Mouse (Mus musculus) ES-CJ7 (cell line): Measurements from ENCODE around the gene Men1.
A peak's percentile ranks its signal among the peaks of the same experiment; 100 is the strongest.

ENCODE experiments used
- DNase-seq: peaks from one replicate; pipeline ENCODE4 v3.0.0; 2011; ENCODE audit warnings: low read depth, low spot score

Gene Men1

DNA sequence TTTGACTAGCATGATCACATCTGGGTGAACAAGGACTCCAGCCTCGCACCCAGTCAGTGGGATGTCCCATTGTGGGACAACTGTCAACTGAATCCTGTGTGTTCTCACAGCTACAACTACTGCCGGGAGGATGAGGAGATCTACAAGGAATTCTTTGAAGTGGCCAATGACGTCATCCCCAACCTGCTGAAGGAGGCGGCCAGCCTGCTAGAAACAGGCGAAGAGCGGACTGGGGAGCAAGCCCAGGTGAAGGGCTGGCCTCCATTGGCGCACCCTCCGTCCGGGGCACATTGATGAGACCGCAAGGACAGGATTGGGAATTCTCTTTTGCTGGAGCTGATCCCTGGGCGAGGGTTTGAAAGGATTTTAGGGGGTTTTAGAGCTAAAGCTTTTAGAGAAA lies 3.9 kb downstream of the Men1 start:
- DNase-seq = no peak

DNA sequence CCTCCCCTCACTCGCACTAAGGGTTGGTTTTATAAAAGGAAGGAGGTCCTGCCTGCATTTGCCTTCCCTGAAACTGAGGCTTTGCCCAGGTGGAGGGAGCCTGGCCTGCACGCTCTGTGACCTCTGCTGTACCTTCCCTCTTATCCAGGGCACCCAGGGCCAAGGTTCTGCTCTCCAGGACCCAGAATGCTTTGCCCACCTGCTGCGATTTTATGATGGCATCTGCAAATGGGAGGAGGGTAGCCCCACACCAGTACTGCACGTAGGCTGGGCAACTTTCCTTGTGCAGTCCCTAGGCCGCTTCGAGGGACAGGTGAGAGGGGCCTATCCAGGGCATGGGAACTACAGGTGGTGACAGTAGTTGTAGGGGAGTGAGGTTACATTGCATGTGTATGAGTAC lies 4.4 kb downstream of the Men1 start:
- DNase-seq = no peak

DNA sequence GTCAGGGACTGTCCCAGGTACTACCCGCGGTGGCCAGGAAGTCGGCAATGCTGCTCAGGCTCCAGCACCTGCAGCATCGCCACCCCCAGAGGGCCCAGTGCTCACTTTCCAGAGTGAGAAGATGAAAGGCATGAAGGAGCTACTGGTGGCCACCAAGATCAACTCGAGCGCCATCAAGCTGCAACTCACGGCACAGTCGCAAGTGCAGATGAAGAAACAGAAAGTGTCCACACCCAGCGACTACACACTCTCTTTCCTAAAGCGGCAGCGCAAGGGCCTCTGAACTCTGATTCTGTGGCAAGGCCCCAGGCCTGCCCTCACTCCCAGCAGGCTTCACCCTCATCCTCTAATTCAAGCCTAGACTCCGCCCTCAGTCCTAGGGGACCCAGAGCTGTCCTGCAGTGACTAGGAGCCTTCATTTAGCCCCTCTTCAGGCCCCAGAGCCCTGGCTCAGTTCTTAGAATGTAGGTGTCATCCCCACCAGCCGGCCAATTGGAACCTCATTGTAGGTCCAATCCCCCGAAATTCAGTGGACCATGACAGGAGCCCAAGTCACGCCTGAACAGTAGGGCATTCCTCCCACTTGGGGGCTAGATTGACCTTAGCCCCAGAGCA lies 5.2 kb downstream of the Men1 start:
- DNase-seq = peak; percentile 75

DNA sequence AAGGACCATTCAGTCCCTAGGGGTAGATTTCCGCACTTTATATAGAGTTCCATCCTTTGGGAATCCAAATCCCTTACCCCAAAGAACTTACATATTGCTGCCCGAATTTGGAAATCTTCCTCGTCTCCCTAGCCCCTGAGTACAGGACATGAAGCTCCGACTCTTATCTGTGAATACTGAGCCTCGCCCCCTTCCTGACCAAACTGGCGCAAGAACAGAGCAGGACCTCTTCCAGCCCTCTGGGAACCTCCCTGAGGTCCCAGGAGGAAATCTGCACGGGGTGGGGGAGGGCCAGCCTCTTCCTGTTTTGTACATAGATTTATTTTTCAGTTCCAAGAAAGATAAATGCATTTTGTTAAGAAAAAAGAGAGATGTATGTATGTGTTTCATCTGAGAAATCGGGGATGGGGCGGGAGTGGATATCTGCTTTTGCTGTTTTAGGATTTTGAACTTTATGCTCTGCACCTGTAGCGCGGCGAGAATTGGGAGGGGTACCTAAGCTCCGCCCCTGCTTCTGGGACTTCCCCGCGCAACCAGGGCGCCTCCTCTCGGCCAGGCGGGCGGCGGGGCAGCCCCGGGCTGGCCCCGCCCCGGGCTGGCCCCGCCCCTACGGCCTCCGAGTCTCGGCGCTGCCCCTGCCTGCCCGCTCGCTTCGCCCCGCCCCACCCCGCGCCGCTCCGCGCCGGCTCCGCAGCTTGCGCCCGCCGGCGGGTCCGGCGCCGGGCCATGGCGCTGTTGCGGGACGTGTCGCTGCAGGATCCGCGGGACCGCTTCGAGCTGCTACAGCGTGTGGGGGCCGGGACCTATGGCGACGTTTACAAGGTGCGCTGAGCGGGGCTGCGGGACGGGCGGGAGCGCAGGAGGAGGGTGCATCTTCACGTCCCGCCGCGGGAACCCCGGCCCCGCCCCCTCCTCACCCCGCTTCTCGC lies 6.0 kb downstream of the Men1 start, which contains the start of gene Map4k2:
Gene Map4k2 (plus strand): TSS at position 612 of the 929 bp plus-strand sequence.
- DNase-seq = peak; percentile 71

DNA sequence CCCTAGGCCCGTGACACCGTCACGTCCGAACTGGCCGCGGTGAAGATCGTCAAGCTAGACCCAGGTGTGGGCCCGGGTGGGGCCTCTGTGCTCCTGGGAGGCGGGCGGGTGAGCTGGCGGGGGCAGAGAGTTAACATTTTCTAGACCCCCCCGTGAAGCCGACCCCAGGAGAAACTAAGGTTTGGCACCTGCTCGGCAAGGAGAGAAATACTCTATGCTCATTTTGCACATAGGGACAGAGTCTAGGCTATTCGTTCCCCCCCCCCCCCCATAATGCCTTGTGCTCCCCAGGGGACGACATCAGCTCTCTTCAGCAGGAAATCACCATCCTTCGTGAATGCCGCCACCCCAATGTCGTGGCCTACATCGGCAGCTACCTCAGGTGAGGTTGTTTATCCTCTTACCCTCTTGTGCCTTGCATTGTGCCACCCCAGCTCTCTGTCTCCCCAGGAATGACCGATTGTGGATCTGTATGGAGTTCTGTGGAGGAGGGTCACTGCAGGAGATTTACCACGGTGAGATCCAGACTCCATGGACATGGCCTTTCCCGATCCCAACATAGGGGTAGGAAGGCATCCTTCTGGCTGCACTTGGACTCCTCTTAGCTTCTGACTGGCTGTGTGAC lies 6.8 kb downstream of the Men1 start:
- no peak for DNase-seq

DNA sequence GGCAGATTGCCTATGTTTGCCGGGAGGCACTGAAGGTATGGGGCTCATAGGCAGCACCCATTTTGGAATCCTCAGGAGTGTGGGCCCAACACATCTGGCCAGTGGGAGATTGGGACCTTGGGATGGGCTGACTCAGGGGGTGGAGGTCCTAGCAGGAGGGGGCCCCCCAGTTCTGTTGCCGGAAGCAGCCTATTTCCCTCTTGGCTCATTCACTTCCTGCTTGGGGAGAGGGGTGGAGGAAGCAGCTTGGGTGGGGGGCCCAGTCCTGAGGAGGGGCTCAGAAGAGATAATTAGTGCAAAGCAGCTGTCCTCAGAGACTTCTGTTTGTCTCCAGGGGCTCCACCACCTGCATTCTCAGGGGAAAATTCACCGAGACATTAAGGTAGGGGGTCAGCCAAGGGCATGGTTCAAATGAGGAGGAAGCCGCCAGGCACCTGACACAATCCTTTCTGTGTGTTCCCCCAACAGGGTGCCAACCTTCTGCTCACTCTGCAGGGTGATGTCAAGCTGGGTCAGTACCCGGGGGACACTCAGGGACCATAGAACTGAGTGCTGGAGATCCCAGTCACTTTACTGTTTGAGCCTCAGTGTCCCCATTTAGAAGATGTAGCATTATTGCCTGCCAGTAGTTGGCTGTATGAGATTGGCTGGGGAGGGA lies 7.6 kb downstream of the Men1 start:
- DNase-seq = no peak

DNA sequence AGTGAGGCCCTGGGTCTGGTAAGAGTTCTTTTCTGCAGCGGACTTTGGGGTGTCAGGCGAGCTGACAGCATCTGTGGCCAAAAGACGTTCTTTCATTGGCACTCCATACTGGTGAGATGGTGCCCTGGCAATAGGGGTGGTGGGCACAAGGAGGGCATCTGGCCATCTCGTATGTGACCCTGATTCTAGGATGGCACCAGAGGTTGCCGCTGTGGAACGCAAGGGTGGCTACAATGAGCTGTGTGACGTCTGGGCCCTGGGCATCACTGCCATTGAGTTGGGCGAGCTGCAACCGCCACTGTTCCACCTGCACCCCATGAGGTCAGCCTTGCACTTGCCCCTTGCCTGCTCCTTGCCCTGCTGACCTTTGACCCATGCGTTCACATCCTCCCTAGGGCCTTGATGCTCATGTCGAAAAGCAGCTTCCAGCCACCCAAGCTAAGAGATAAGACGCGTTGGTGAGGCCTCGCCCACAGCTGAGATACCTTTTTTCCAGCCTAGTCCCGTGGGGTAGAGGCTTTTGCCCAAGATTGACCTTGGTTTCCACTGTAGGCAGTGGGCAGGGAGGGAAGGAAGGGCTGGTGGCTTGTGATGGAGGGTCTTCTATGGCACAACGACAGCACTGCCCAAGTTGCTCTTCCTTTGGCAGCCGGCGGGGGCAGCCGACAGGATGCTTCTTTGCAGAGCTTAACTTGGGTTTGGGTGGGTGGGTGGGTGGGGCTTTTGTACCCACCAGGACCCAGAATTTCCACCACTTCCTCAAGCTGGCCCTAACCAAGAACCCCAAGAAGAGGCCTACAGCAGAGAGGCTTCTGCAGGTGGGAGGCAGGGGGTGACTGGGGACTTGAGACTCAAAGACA lies 8.5 kb downstream of the Men1 start:
- no peak for DNase-seq

DNA sequence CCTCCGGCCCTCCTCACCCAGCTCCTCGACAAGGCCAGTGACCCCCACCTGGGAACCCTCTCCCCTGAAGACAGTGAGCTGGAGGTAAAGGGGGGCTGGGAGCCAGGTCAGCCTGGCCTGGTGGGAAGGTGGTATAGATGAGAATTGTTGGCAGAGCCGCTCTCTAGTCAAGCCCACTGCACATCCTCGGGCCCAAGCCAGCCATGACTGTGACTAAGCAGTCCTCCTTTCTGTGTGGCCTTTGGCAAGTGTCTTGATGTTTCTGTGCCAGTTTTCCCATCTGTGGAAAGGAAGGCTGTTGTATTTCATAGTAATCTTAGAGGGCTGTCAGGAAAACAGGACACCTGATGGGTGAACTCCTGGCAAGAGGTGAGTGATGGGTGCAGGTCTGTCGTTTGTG lies 9.2 kb downstream of the Men1 start:
- DNase-seq = no peak

DNA sequence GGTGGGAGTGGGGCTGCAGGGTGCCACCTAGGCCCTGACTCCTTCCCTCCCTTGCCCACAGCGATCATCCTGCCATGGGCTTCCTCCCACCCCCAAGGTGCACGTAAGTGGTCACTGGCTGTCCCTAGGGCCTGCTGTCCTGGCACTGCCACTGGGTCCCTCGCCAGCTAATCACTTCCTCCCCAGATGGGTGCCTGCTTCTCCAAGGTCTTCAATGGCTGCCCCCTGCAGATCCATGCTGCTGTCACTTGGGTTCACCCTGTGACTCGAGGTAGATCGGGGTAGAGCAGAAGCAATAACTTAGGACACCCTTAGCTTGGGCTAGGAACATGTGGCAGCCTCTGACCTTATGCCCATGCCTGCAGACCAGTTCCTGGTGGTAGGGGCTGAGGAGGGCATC lies 11.2 kb downstream of the Men1 start:
- no peak for DNase-seq

DNA sequence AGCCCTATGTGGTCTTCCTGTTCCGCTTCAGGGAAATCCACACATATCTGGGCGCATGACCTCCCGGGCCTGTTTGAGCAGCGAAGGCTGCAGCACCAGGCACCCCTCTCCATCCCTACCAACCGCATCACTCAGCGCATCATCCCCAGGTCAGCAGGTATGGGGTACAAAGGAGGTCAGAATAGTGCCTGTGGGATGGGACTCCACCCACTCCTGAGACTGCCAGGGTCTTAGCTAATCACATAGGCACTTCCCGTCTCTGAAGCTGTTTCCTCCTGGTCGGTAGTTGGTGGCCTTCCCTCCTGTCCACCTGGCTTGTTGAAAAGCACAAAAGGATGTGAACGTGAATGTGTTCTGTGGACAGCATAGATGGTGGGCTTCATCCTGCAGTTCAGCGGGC lies 11.9 kb downstream of the Men1 start:
- no peak for DNase-seq

DNA sequence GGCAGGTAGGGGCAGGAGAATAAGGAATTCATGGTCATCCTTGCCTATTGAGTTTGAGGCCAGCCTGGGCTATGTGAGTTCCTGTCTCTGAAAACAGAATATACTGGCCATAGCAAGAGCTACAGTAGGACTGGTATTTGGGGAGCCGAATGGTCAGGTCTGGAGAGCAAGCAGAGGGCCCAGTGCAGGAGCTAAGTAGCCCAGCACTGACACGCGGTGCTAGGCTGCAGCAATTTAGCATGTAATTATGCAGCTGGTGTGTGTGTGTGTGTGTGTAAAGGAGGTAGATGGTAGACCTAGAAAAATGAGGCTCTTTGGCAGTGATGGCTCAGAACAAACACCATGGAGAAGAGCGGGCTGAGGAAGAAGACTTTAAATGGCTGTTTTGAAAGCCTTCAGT lies 12.8 kb downstream of the Men1 start:
- DNase-seq = no peak

DNA sequence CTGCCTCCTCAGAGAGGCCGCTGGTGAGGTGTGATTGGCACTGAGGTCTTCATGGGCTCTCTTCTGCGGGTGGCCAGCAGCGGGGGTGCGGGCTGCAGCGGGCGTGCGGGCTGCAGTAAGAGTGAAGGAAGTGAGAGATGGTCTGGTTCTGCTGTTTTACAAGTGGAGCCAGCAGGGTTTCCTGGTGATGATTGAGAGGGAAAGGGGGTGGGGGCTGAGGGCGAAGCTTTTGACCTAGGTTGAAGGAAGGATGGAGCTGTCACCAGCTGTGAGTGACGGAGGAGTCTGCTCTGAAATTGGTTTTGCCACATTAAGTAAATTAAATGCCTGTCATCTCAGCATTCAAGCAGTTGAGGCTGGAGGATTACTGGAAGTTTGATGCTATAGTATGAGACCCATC lies 13.9 kb downstream of the Men1 start:
- DNase-seq = no peak

DNA sequence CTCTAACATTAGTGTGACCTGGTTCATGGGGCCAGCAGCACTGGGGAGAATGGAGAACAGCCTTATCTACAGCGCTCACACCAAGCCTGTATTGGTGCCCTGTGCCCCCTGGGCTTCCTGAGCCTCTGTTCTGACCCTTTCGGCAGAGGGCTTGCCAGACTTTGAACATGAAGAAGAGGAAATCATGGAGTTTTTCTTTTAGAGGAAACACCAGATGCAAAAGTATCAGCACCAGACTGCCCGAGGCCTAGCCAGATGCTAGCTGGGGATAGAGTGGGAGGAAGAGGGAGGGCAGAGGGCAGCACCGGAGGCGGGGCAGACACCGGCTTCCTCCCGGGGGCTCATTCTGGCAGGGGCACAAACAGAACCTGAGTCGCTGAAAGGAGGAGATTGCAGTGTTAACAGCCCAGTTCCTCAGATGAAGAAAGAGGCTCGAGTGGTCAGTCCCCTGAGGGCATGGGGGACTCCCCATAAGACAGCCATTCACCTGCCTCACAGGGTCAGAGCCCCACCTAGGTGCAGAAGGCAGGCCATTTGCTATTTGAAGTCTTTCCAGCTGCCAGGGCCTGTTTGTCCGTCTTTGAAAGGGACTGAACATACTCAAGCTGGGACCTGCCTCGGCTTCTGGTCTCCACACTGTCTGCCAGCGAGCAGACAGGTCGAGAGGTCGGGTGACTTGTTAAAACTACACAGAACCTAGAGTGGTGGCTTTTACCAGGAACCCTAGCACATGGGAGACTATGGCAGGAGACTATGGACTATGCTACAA lies 14.6 kb downstream of the Men1 start:
- DNase-seq = no peak

DNA sequence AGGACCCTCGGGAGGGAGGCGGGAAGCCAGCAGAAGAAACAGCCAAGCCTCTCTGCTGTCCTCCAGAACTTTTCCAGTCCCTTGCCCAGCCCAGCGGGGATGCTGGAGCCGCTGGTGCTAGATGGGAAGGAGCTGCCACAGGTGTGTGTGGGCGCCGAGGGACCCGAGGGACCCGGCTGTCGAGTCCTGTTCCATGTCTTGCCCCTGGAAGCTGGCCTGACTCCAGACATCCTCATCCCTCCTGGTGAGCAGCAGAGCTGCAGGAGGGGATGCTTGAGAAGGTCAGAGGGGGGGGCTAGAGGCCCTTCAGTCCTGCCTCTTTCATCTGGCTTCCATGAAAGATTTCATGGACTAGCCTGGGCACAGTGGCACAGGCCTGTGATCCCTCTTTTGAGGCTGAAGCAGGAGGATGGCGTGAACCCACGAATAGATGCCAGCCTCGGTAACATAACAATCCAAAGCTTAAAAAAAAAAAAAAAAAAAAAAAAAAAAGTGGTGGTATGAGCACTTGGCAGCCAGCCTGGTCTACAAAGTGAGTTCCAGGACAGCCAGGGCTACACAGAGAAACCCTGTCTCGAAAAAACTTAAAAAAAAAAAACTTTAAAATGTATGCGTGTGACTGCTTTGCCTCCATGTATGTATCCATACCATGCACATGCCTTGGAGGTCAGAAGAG lies 16.8 kb downstream of the Men1 start:
- no peak for DNase-seq

DNA sequence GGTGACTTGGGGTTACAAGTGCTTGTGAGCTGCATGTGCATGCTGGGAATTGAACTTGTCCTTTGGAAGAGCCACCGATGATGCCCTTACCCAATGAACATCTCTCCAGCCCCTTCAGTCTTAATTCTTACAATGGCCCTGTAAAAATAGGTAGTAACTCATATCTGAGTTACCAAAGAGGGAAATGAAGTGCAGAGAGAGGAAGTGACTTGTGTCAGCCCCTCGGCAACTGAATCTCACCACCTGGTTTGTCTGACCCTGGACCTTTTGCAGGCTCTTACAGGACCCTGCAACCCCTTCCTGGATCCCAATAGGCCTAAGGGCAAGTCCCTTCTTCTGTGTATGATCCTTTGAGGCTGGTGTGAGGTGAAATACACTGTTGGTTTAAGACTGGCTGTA lies 17.3 kb downstream of the Men1 start:
- no peak for DNase-seq

DNA sequence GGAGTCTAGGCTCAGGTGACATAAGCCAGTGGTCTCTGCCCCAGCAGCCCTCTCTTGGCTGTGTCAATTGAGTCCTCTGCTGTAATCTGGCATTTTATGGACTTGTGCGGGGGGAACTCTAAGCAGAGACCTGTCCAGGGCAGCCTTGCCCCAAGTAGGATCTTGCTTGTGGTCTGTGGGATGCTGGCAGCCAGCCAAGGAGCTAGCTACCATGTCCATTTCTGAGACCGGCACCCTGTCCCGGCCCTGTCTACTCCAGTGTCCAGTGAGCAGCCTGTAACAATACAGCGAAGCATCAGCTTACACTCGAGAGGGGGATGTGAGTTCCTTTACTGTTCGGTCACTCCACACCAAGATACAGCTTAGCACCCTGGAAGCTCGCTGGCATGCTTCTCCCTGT lies 19.3 kb downstream of the Men1 start:
- DNase-seq = no peak

DNA sequence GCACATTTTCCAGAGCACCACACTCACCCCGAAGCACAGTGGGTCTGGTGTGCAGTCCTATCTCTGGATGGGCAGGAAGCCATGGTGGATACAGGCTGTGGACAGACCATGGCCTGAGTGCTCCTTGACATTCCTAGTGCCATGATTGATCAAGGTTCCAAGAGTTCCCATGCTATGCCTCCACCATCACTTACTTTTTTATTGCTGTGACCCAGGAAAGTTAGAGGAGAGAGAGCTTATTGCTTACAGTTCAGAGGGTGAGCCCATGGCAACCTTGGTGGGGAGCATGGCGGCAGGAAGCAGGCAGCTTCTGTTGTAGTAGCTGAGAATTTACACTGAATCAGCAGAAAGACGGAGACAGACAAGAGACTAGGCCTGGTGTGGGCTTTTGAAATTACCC lies 26.5 kb downstream of the Men1 start:
- no peak for DNase-seq

DNA sequence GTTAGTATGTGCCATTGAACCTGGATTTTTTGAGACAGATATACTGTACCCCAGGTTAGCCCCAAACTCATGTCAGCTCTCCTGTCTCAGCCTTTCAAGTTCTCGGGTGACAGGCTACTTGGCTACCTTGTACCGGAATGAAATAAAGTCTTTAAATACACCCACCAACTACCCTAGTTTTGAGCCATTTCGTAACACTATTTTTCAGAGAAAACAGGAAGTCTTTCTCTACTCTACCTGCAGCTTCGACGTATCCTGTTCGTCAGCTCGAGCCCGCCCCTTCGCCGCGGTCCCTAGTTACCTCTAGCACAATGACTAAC lies 28.3 kb downstream of the Men1 start:
- no peak for DNase-seq

DNA sequence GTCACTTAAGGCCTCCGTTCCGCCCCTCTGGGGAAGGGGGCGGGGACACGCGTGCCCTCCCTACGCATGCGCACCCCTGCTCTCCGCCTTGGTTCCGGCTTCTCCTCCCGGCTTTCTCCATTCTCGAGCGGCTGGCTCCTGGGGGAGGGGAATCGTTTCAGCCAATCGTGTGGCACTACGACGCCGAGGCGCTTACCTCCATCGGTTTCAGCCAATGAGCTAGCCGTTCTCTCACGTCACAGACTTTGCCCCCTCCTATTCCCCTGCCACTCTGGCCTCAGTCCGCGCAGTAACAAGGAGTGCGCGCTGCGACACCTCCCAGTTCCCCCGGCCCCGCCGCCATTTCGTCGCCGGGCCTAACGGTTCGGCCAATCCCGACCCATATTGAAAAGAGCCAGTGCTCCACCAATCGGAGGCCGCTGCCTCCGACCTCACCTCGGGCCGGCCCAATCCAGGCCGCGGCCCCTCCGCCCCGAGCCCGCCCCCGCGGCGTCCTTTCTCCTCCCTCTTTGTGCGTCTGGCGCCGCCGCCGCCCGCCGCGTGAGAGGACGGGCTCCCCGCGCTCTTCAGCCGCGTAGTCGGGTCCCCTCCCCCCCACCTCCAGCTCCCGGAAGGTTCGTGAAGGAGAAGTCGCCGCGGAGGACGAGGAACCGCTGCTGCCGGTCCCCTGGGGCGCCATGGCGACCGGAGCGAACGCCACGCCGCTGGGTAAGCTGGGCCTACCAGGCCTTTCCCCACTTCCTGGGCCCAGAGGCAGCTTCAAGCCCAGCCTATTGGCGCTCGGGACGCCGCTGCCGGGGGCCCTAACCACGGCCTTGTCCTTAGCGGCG lies 28.8 kb downstream of the Men1 start, which contains the start of gene Sf1:
Gene Sf1 (plus strand): TSS at position 280 of the 830 bp plus-strand sequence.
- DNase-seq = peak; percentile 100
